Mouse (Mus musculus) ES-Bruce4 (cell line): ENCODE data around the gene Prtn3. TPM values are rescaled to one million over a fixed set of nuclear protein-coding genes. Genes with fewer than 3 reads are reported as not detected.
"Not testable (repeated sequence)": the region's sequence is repeated elsewhere in the genome, so short reads cannot be mapped to it uniquely, and the experiment has no call there.

ENCODE experiments used
- H3K27ac ChIP-seq: 2 replicates; pipeline ENCODE4 v1.5.1; 2012; ENCODE audit warnings: low read length, inconsistent platforms; ENCODE audit not compliant: insufficient read depth
- H3K27me3 ChIP-seq: 2 replicates; pipeline ENCODE4 v1.6.1; 2012; ENCODE audit warnings: mild to moderate bottlenecking, low read length, inconsistent platforms; ENCODE audit not compliant: control insufficient read depth, poor library complexity, insufficient read depth, severe bottlenecking
- H3K36me3 ChIP-seq: 2 replicates; pipeline ENCODE4 v1.6.1; 2012; ENCODE audit warnings: inconsistent platforms, mild to moderate bottlenecking, low read length, moderate library complexity; ENCODE audit not compliant: control insufficient read depth, poor library complexity, insufficient read depth, severe bottlenecking
- H3K4me1 ChIP-seq: one replicate; pipeline ENCODE4 v1.8.1; 2011; ENCODE audit warnings: low read length; ENCODE audit not compliant: control insufficient read depth, insufficient read depth
- H3K4me3 ChIP-seq: 2 replicates; pipeline ENCODE4 v1.5.1; 2011; ENCODE audit warnings: low read depth, mild to moderate bottlenecking, low read length
- H3K9ac ChIP-seq: 2 replicates; pipeline ENCODE4 v1.6.1; 2012; ENCODE audit warnings: low read depth, mild to moderate bottlenecking, inconsistent platforms; ENCODE audit not compliant: poor library complexity, severe bottlenecking
- H3K9me3 ChIP-seq: replicated peaks from 2 replicates; pipeline ENCODE4 v1.6.1; 2012; ENCODE audit warnings: mild to moderate bottlenecking, low read length, inconsistent platforms; ENCODE audit not compliant: control insufficient read depth, poor library complexity, insufficient read depth, severe bottlenecking
- CTCF ChIP-seq: IDR thresholded peaks from one replicate; pipeline ENCODE4 v1.8.1; 2011; ENCODE audit warnings: low read depth, low read length
- EP300 ChIP-seq: IDR thresholded peaks from 2 replicates; pipeline ENCODE4 v1.6.1; 2011; ENCODE audit warnings: low read depth, low read length; ENCODE audit not compliant: insufficient read depth
- POLR2A ChIP-seq: IDR thresholded peaks from one replicate; pipeline ENCODE4 v1.8.1; 2011; ENCODE audit warnings: low read length; ENCODE audit not compliant: insufficient read depth
- polyA plus RNA-seq: library from polyadenylated mRNA; stranded (reverse); fragments of >200 nt; gene quantifications from 2 replicates; pipeline ENCODE4 v1.2.4, GENCODE M21; 2011; ENCODE audit warnings: low read depth; ENCODE audit not compliant: missing spikeins, insufficient read depth, insufficient read length

Gene Prtn3
- polyA plus RNA-seq, 1 experiment: 13.1 TPM

DNA sequence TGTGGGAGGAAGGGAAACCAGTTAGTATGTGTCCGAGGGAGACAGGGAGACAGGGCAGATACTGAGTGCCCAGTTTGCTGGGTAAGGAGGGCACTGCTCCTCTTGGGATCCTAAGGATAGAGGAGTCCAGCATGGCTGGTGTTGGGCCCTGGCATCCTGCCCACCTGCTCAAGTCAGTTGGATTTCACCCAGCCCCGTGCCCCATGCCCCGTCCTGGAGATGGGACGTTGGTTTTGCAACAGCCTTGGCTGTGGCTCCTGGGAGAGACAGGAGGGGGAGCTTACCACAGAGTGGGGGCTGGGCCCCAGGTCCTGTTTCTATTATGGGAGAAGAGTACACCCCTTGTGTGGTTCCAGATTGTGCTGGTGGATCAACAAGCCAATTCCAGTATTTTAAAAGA, 10.2 kb downstream of the Prtn3 start:
- Histone ChIP-seq H3K36me3 (no peaks in the 10 kb centered on the region), H3K9me3 (no peaks in the 10 kb centered on the region), H3K27me3 (no peaks in the 10 kb centered on the region), H3K9ac (no peak overlapping the region), H3K4me3 (no peak overlapping the region), H3K4me1 (no peaks in the 10 kb centered on the region), H3K27ac (no peak overlapping the region)
- TF ChIP-seq CTCF (no peak), POLR2A (no peak), EP300 (no peak)

GRCm38 (mm10) chr10:79884938-79885337, 10.7 kb downstream of the Prtn3 start:
- not testable (repeated sequence) for H3K36me3 ChIP-seq, H3K27me3 ChIP-seq, H3K4me3 ChIP-seq

DNA sequence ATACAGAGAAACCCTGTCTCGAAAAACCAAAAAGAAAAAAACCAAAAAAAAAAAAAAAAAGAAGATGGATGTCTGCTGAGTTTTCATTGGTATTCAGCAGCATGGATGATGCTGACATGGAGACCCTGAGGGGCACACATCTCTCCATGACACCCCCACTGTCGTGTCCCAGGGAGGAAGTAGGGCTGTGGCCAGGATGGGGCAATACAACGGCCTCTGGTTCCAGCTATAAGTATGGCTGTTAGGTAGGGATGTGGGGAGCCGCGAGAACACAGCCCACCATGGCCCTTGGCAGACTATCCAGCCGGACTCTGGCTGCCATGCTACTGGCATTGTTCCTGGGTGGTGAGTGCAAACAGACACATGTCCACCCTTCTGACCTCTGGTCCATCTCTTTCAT, 11.8 kb downstream of the Prtn3 start, which contains the start of gene Elane:
Elane (plus strand) TSS at position 194 of the 400 bp plus-strand sequence.
- Histone ChIP-seq H3K4me3 (no peak within 1 kb of the TSS), H3K9me3 (no peaks in the 10 kb centered on the region), H3K36me3 (no peaks in the 10 kb centered on the region), H3K9ac (no peak within 1 kb of the TSS), H3K4me1 (no peaks in the 10 kb centered on the region), H3K27me3 (no peaks in the 10 kb centered on the region), H3K27ac (no peak within 1 kb of the TSS)
- TF ChIP-seq CTCF: no peak
- TF ChIP-seq EP300: no peak
- no peak for TF ChIP-seq POLR2A

More at GRCm38 (mm10) chr10:79884938-79885337, 10.7 kb downstream of the Prtn3 start:
- H3K4me1 ChIP-seq, H3K9ac ChIP-seq, H3K27ac ChIP-seq, H3K9me3 ChIP-seq: not testable (repeated sequence)

DNA sequence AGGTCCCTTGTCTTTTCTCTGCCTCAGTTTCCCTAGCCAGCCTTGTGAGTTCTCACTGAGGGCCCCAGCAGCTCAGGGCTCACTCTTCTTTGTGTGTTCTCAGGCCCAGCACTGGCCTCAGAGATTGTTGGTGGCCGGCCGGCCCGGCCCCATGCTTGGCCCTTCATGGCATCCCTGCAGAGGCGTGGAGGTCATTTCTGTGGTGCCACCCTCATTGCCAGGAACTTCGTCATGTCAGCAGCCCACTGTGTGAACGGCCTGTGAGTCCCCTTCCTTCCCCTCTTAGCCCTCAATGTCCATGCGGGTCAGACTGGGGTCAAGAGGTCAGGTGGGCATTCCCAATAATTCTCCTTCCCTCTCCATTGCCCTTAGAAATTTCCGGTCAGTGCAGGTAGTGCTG, 12.3 kb downstream of the Prtn3 start:
- Histone ChIP-seq H3K9ac (no peak overlapping the region), H3K27ac (no peak overlapping the region), H3K9me3 (no peaks in the 10 kb centered on the region), H3K4me1 (no peaks in the 10 kb centered on the region), H3K36me3 (no peaks in the 10 kb centered on the region), H3K27me3 (no peaks in the 10 kb centered on the region), H3K4me3 (no peak overlapping the region)
- TF ChIP-seq EP300 (no peak), CTCF (no peak), POLR2A (no peak)

DNA sequence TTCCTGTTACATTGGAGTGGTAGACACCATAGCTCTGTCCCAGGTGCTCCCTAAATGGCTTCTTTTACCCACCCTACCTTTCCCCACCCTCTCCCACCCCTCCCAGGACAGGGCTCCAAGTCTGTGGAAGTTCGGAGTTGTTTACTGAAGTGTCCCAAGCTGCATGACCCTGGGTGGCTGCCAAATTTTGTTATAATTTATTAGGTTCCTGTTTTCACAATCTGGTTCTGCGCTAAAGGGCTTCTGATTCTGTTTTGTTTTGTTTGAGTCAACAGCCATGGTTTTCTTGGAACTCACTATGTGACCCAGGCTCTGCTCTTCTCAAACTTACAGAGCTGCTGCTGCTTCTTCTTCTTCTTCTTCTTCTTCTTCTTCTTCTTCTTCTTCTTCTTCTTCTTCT, 15.1 kb downstream of the Prtn3 start:
- Histone ChIP-seq H3K9ac (no peak overlapping the region), H3K36me3 (no peaks in the 10 kb centered on the region), H3K27ac (no peak overlapping the region), H3K27me3 (no peaks in the 10 kb centered on the region), H3K4me1 (no peaks in the 10 kb centered on the region), H3K9me3 (no peaks in the 10 kb centered on the region), H3K4me3 (no peak overlapping the region)
- TF ChIP-seq CTCF (no peak), POLR2A (no peak), EP300 (no peak)

- TF ChIP-seq CTCF (no peak), POLR2A (no peak), EP300 (no peak)
- H3K9me3 ChIP-seq: no peaks in the 10 kb centered on the region
Observed at GRCm38 (mm10) chr10:79890670-79891069, 16.4 kb downstream of the Prtn3 start, which contains the start of gene Cfd. TSS of gene Cfd (plus strand) at chr10:79890853.

More at GRCm38 (mm10) chr10:79890670-79891069, 16.4 kb downstream of the Prtn3 start, which contains the start of gene Cfd:
- no peak within 1 kb of the TSS for H3K9ac ChIP-seq
- no peak within 1 kb of the TSS for H3K27ac ChIP-seq
- no peaks in the 10 kb centered on the region for H3K4me1 ChIP-seq
- H3K27me3 ChIP-seq: no peaks in the 10 kb centered on the region
- no peaks in the 10 kb centered on the region for H3K36me3 ChIP-seq
- H3K4me3 ChIP-seq: no peak within 1 kb of the TSS
